Mouse (Mus musculus) B cell, adult 62 days (primary cell): ENCODE data around the gene Rrp12. TPM values are rescaled to one million over a fixed set of nuclear protein-coding genes. Genes with fewer than 3 reads are reported as not detected.

Experiments used
- total RNA-seq: library from RNA; stranded (reverse); gene quantifications from 4 replicates; pipeline ENCODE4 v1.2.4, GENCODE M21; 2023

Rrp12 gene
- 37.5 to 42.6 TPM (median 39.7 TPM) in 4 replicates for total RNA-seq

DNA sequence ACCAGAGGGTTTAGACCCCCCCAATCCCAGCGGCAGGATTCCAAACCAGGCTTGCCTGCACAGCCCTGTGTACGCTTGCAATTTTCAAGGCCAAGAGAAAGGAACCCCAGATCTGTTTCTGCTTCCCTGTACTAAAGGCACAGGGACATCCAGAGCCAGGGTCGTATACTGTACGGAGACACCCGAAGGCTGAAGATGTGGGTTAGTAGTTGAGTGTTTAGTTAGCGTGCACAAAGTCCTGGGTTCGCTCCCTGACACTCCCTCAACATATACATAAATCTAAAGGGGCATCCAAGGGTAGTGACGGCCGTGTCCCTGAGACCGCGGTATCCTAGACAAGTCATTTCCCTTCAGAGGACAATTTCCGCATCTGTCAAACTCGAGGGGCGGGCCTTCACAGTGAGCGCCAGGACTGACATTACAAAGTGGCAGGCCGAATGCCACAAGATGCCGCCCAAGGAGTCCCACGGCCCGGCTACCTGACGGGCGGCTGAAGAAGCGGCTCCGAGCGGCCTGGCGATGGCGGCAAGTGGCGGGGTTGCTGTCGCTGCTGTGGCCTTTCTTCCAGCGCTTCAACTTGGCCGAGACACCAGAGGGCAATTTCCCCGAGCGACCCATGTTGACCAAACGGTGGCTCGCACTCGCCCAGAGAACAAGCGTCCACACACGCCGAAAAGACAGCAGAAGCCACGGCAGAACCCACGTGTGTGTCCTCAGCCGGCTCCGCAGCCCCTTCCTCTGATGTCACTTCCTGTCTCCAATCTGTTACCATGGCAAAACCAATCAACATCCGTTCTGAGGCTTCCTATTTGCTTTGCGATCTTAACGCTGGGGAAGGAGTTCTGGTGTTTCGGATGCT, at the start of gene Rrp12:
TSS of gene Rrp12 (minus strand) at position 714 of the 859 bp plus-strand sequence.

DNA sequence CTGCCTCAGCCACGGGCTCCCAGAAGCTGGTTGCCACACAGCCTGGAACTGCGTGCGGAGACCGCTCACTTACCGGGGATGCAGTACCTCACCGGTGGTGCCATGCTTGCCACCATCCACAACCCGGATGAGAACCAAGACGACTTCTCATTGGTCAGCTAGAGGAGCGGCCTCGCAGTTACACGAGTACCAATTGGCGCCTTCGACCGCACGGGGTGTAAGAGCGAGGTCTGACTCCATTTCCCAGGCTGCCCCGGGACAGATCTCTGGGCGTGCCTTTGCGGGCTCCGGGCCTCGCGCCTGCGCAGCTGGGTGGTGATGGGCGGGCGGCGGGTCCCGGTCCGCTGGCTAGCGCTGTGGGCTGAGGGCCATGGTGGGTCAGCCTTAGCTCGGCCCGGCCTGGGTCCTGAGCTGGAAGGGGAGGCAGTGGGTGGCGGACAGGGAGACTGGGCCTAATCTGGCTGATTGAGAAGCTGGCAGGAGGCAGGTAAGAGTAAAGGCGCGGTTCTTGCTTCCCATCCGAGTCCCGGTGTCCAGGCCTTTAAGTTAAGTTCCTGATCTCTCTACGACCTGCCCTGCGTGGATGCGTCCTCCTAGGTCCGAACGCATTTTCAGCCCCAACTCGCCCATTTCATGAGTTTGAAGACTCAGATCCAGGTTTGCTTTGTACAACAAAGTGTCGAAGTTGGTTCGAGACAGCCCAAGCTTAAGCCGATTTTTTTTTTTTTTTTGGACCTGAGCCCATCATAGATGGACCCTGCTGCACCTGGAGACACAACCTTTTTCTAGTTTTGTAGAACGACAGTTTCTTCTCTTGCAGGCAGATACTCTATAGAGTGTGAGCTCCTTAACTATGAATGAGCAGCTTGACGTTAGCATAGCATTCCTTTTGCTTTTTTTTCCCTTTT, 37.5 kb upstream of the Rrp12 start, which contains the start of the genes Exosc1 and Zdhhc16:
TSS of gene Exosc1 (minus strand) at position 245 of the 908 bp plus-strand sequence.
TSS of gene Zdhhc16 (plus strand) at position 302 of the 908 bp plus-strand sequence.

DNA sequence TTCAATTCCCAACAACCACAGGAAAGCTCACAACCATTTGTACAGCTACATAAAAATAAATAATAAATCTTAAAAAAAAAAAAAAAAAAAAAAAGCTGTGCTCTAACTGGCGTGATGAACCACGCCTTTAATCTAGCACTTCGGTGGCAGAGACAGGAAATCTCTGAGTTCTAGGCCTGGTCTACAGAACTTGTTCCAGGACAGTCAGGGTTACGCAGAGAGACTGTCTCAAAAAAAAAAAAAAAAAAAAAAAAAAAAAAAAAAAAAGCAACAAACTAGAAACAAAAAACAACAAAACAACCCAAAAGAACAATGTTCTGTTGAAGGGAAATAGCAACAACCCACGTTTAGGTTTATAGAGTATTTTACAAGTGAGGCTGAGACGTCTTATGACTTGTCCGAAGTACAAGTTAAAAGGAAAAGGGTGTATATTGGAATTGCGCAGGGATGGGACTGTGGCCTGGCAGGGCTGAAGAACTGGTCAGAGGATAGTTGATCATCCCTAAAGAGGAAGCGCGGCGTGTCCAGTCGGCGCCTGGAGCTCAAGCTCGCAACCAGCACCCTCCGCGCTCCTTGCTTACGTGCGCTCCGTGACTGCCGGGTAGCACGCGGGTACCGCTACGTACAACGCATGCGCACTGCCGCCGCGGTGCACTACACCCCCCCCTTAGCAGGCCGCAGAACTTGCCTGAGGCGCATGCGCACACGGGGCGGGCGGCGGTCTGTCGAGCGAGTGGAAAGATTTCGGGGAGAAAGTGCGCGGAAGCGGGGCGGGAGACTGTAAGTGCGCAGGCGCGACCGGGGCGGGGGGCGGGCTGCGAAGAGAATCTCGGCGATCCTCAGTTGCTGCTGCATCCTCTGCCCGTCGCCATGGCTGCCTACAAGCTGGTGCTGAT, 15.5 kb upstream of the Rrp12 start, which contains the start of gene Pgam1:
TSS of gene Pgam1 (plus strand) at position 746 of the 896 bp plus-strand sequence.

DNA sequence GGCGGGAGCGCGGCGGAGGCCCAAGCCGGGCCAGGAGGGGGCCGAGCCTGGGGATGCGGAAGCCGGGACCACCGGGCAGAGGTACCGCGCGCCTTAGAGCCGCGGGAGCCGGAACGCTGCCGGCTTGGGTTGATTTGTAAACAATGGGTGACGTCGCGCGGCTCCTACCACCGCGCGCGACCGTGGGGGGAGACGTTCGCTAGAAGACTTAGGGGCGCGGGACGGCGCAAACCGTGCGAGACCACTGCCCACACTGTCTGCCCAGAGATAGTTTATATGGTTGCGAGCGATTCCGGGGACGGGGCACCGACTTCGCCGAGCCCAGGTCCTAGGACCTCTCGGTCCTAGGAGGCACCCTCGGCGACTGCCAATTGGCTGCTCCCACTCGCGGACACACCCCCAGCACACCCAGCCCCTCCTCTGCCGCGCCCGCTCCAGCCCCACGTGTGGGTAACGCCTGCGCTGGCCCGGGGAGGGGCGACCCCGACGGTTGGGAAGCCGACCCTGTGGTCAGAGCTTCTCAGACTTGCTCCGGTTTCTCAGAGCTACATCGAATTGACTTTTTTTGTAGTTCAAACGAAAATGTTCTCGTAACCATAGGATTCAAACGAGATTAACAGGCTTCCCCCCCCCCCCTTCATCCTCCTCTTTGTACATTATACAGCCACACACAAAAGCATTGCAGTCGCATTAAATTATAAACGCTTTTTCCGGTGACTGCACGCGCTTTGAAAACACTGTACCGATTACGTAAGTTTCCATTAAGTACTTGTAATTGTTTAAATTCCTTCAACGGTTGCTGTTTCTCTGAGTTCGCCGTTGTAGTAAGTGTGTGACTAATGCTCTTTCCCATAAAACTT, 47.8 kb downstream of the Rrp12 start, which contains the start of gene Frat2:
TSS of gene Frat2 (minus strand) at position 141 of the 860 bp plus-strand sequence.

DNA sequence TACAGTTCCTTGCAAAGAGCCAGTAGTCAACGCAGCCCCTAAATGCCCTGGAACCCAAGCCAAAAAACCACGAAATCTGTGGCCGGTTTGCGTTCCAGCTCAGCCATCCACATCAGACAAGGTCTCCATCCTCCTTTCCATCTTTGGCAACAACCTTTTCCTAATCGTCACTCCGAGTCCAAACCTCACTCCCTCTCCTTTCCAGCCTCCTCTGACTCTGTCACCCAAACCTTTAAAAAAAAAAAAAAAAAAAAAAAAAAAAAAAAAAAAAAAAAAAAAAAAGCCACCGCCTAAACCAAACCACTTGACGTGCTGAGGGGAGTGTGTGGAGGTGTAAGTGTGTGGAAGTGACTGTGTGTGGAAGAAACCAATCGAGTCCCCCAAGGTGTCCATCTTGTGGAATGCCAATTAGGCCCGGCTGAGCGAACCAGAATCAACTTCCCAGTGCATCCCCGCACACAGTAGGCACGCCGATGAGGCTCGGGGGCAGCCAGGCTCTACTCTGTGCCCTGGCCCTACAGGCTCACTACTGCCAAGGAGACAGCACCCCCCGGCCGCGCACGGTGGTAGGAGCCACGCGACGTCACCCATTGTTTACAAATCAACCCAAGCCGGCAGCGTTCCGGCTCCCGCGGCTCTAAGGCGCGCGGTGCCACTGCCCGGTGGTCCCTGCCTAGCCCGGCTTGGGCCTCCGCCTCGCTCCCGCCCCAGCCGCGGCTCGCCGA, 66.4 kb downstream of the Rrp12 start, which contains the start of gene Frat1:
TSS of gene Frat1 (plus strand) at position 590 of the 725 bp plus-strand sequence.

Other genes starting within 250 kb of the Rrp12 start
- gene Slit1, start 152.5 kb downstream of the Rrp12 start, total RNA-seq = 0.30 to 0.46 TPM (median 0.34 TPM) in 3 of 4 replicates, not detected in the other
- 2.8 to 5.1 TPM (median 3.2 TPM) in 4 replicates for gene Arhgap19, start 94.1 kb downstream of the Rrp12 start, total RNA-seq
- gene Frat1, start 66.2 kb downstream of the Rrp12 start, total RNA-seq = 35.5 to 40.5 TPM (median 37.3 TPM) in 4 replicates
- 37.5 to 43.8 TPM (median 38.4 TPM) in 4 replicates for gene Frat2, start 48.0 kb downstream of the Rrp12 start, total RNA-seq
- gene Pgam1, start 15.8 kb upstream of the Rrp12 start, total RNA-seq = 80.9 to 95.2 TPM (median 81.5 TPM) in 4 replicates
- gene Exosc1, start 37.2 kb upstream of the Rrp12 start, total RNA-seq = 43.1 to 47.9 TPM (median 46.8 TPM) in 4 replicates
- gene Zdhhc16, start 37.3 kb upstream of the Rrp12 start, total RNA-seq = 33.0 to 38.7 TPM (median 34.5 TPM) in 4 replicates
- gene Mms19, start 85.0 kb upstream of the Rrp12 start, total RNA-seq = 73.0 to 88.4 TPM (median 77.2 TPM) in 4 replicates
- 4.8 to 7.0 TPM (median 5.7 TPM) in 4 replicates for gene Ubtd1, start 85.6 kb upstream of the Rrp12 start, total RNA-seq
- gene Ankrd2, start 139.8 kb upstream of the Rrp12 start, total RNA-seq = not detected in 4 replicates
- not detected in 4 replicates for gene Hoga1, start 149.4 kb upstream of the Rrp12 start, total RNA-seq
- gene 4933411K16Rik, start 156.1 kb upstream of the Rrp12 start, total RNA-seq = not detected in 4 replicates
- not detected in 4 replicates for gene Morn4, start 190.2 kb upstream of the Rrp12 start, total RNA-seq
- gene Pi4k2a, start 194.3 kb upstream of the Rrp12 start, total RNA-seq = 46.3 to 50.4 TPM (median 48.0 TPM) in 4 replicates
- gene Avpi1, start 232.9 kb upstream of the Rrp12 start, total RNA-seq = 3.8 to 4.8 TPM (median 4.2 TPM) in 4 replicates